ENCODE assay signal across 16 mouse cellular contexts in genomic region chr16:49319047-49319678, GRCm38 (mm10).
DNase-seq lines count a peak whose midpoint lies in the region; ATAC-seq lines count a peak whose summit lies in the region.
"Had no signal": no experiment of that assay in that cellular context is flagged by ENCODE, and none has a peak within 500 bp of the region (broad histone marks: within the 10 kb centered on the region; RNA-seq: fewer than 3 reads in every experiment).

No protein-coding gene starts in this region.

- ATAC-seq in hindbrain, embryonic 16.5 days: peak; percentile 48
- no peak for ATAC-seq in hindbrain, embryonic 12.5 days (ENCODE audit: low FRiP score)
- peak; percentile 46; the same call in 1 of the 2 replicates for ATAC-seq in midbrain, embryonic 14.5 days (ENCODE audit: low FRiP score, low TSS enrichment)
- no peak for ATAC-seq in midbrain, embryonic 11.5 days (ENCODE audit: low FRiP score)
- ATAC-seq in midbrain, embryonic 16.5 days: peak; percentile 62

- H3K27me3 ChIP-seq in hindbrain, embryonic 16.5 days (replicated peaks; ENCODE audit: control insufficient read depth, insufficient read depth, low read length): no peaks in the 10 kb centered on the region
- H3K27me3 ChIP-seq in hindbrain, embryonic 12.5 days: no peaks in the 10 kb centered on the region
- no peaks in the 10 kb centered on the region for H3K27me3 ChIP-seq in midbrain, embryonic 14.5 days (ENCODE audit: control insufficient read depth, insufficient read depth, low read length)
- no peaks in the 10 kb centered on the region for H3K27me3 ChIP-seq in midbrain, embryonic 11.5 days (ENCODE audit: control insufficient read depth, insufficient read depth, low read length)
- no peaks in the 10 kb centered on the region for H3K27me3 ChIP-seq in midbrain, embryonic 16.5 days (ENCODE audit: control insufficient read depth, insufficient read depth, low read depth, low read length)
- H3K27me3 ChIP-seq: CH12.LX; liver, embryonic 13.5 days; lung, embryonic 15.5 days had no signal

- H3K4me3 ChIP-seq in hindbrain, embryonic 16.5 days (ENCODE audit: low read length): no peak overlapping the region
- H3K4me3 ChIP-seq in hindbrain, embryonic 12.5 days: no peak overlapping the region
- H3K4me3 ChIP-seq in midbrain, embryonic 14.5 days (replicated peaks; ENCODE audit: low read depth, low read length): no peak overlapping the region
- H3K4me3 ChIP-seq in midbrain, embryonic 11.5 days (ENCODE audit: low read depth, low read length): no peak overlapping the region
- H3K4me3 ChIP-seq in midbrain, embryonic 16.5 days (ENCODE audit: low read depth, low read length): no peak overlapping the region
- H3K4me3 ChIP-seq: liver, embryonic 13.5 days; lung, embryonic 15.5 days had no signal

- 48% methylated on average over 4 of the region's 4 CpGs for WGBS in hindbrain, embryonic 16.5 days
- 73% methylated on average over 4 of the region's 4 CpGs for WGBS in hindbrain, embryonic 12.5 days
- 48% methylated on average over 4 of the region's 4 CpGs for WGBS in midbrain, embryonic 14.5 days
- 81% methylated on average over 4 of the region's 4 CpGs for WGBS in midbrain, embryonic 11.5 days
- 56% methylated on average over 4 of the region's 4 CpGs for WGBS in midbrain, embryonic 16.5 days

- H3K36me3 ChIP-seq in hindbrain, embryonic 16.5 days (ENCODE audit: control insufficient read depth, insufficient read depth, low read length): no peaks in the 10 kb centered on the region
- no peaks in the 10 kb centered on the region for H3K36me3 ChIP-seq in hindbrain, embryonic 12.5 days
- H3K36me3 ChIP-seq in midbrain, embryonic 14.5 days (ENCODE audit: control insufficient read depth, insufficient read depth, low read length): no peaks in the 10 kb centered on the region
- H3K36me3 ChIP-seq in midbrain, embryonic 11.5 days (ENCODE audit: control insufficient read depth, insufficient read depth, low read length): no peaks in the 10 kb centered on the region
- H3K36me3 ChIP-seq in midbrain, embryonic 16.5 days (ENCODE audit: control insufficient read depth, insufficient read depth, low read length): no peaks in the 10 kb centered on the region
- H3K36me3 ChIP-seq: liver, embryonic 13.5 days; lung, embryonic 15.5 days had no signal

- no peaks in the 10 kb centered on the region for H3K4me1 ChIP-seq in hindbrain, embryonic 16.5 days (ENCODE audit: control insufficient read depth, insufficient read depth, low read depth, low read length)
- no peaks in the 10 kb centered on the region for H3K4me1 ChIP-seq in hindbrain, embryonic 12.5 days
- no peaks in the 10 kb centered on the region for H3K4me1 ChIP-seq in midbrain, embryonic 14.5 days (ENCODE audit: control insufficient read depth, insufficient read depth, low read length)
- H3K4me1 ChIP-seq in midbrain, embryonic 11.5 days (ENCODE audit: control insufficient read depth, insufficient read depth, low read length): no peaks in the 10 kb centered on the region
- H3K4me1 ChIP-seq in midbrain, embryonic 16.5 days (ENCODE audit: control insufficient read depth, insufficient read depth, low read length): no peaks in the 10 kb centered on the region
- H3K4me1 ChIP-seq: liver, embryonic 13.5 days; lung, embryonic 15.5 days had no signal

- no peak overlapping the region for H3K9ac ChIP-seq in hindbrain, embryonic 16.5 days (ENCODE audit: low read depth, low read length)
- no peak overlapping the region for H3K9ac ChIP-seq in hindbrain, embryonic 12.5 days
- H3K9ac ChIP-seq in midbrain, embryonic 14.5 days (replicated peaks; ENCODE audit: low read length): no peak overlapping the region
- H3K9ac ChIP-seq in midbrain, embryonic 11.5 days (ENCODE audit: low read length): no peak overlapping the region
- H3K9ac ChIP-seq in midbrain, embryonic 16.5 days (ENCODE audit: low read depth, low read length): no peak overlapping the region
- H3K9ac ChIP-seq: liver, embryonic 13.5 days; lung, embryonic 15.5 days had no signal

- DNase-seq in cerebellum, adult 11-12 months: peak; percentile 16
- DNase-seq in cerebellum, adult 11 months: no peak
- peak; percentile 17 for DNase-seq in midbrain, embryonic 14.5 days
- no peak for DNase-seq in midbrain, embryonic 11.5 days (ENCODE audit: low spot score, missing footprints)
- no peak for DNase-seq in adrenal gland, adult (ENCODE audit: inconsistent age in 2 of 2, low spot score in 1 of 2)
- DNase-seq: adrenal gland, adult 2 months; heart, postnatal 14 days; liver, embryonic 13.5 days; thymus, adult 18-20 months had no signal

- no peak overlapping the region for H3K27ac ChIP-seq in hindbrain, embryonic 16.5 days (ENCODE audit: low read depth, low read length)
- no peak overlapping the region for H3K27ac ChIP-seq in hindbrain, embryonic 12.5 days
- H3K27ac ChIP-seq in midbrain, embryonic 14.5 days (replicated peaks; ENCODE audit: low read depth, low read length): no peak overlapping the region
- no peak overlapping the region for H3K27ac ChIP-seq in midbrain, embryonic 11.5 days (ENCODE audit: low read depth, low read length)
- H3K27ac ChIP-seq in midbrain, embryonic 16.5 days (ENCODE audit: low read length): no peak overlapping the region
- H3K27ac ChIP-seq: kidney, postnatal 0 days; liver, embryonic 13.5 days; lung, embryonic 15.5 days had no signal

- no peaks in the 10 kb centered on the region for H3K9me3 ChIP-seq in hindbrain, embryonic 16.5 days (ENCODE audit: control insufficient read depth, low read length)
- H3K9me3 ChIP-seq in hindbrain, embryonic 12.5 days (replicated peaks): no peaks in the 10 kb centered on the region
- H3K9me3 ChIP-seq in midbrain, embryonic 14.5 days (ENCODE audit: control insufficient read depth, low read length): no peaks in the 10 kb centered on the region
- no peaks in the 10 kb centered on the region for H3K9me3 ChIP-seq in midbrain, embryonic 11.5 days (ENCODE audit: control insufficient read depth, low read length)
- H3K9me3 ChIP-seq in midbrain, embryonic 16.5 days (replicated peaks; ENCODE audit: control insufficient read depth, low read length, poor library complexity, severe bottlenecking): no peaks in the 10 kb centered on the region
- H3K9me3 ChIP-seq: liver, embryonic 13.5 days; lung, embryonic 15.5 days had no signal

- no peak overlapping the region for H3K4me2 ChIP-seq in hindbrain, embryonic 16.5 days (ENCODE audit: low read length)
- H3K4me2 ChIP-seq in hindbrain, embryonic 12.5 days (replicated peaks): no peak overlapping the region
- no peak overlapping the region for H3K4me2 ChIP-seq in midbrain, embryonic 14.5 days (ENCODE audit: low read length)
- no peak overlapping the region for H3K4me2 ChIP-seq in midbrain, embryonic 11.5 days
- no peak overlapping the region for H3K4me2 ChIP-seq in midbrain, embryonic 16.5 days (ENCODE audit: low read length)
- H3K4me2 ChIP-seq: heart, embryonic 11.5 days; liver, embryonic 13.5 days; lung, embryonic 15.5 days had no signal

Comparison
In these comparisons a context has a peak if more than half of its experiments do, and no peak if none do; other contexts are left out.
1. DNase-seq: peak in cerebellum, adult 11-12 months (single experiment) and midbrain, embryonic 14.5 days (single experiment); none in cerebellum, adult 11 months (single experiment), midbrain, embryonic 11.5 days (single experiment) and adrenal gland, adult (0 of 2).
2. ATAC-seq: peak in hindbrain, embryonic 16.5 days (single experiment), midbrain, embryonic 14.5 days (single experiment) and midbrain, embryonic 16.5 days (single experiment); none in hindbrain, embryonic 12.5 days (single experiment) and midbrain, embryonic 11.5 days (single experiment).